Mouse (Mus musculus): ENCODE measurements around the gene Agtpbp1.

DNA sequence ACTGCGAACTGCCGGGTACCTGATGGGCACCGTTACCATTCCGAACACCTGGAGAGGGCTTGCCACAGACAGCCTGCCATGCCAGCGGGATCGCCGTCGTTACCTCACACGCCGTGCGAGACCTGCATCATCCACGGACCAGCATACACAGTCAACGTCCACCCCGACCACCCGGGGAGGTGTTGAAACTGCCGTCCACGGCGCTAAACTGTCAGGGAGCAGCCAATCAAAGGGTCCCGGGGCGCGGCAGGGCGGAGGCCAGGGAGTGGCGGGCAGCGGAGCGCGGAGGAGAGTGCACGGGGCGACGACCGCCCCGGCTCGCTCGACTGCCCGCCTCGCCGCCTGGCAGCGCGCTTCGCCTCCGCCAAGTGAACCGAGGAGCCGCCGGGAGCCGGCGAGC lies 28.4 kb downstream of the Agtpbp1 start:
- TF ChIP-seq CTCF (IDR thresholded peaks at IDR 0.05; ENCODE audit: extremely low read depth, insufficient read depth, insufficient read length, insufficient replicate concordance) (no peak), POLR2A (IDR thresholded peaks at IDR 0.05; ENCODE audit: low read depth, low read length) (no peak)
